Mouse (Mus musculus) spleen, postnatal 0 days (tissue): ENCODE results near the gene Plek. TPM values are rescaled to one million over a fixed set of nuclear protein-coding genes. Genes with fewer than 3 reads are reported as not detected.

Experiments
- polyA plus RNA-seq: library from polyadenylated mRNA; unstranded; fragments of >200 nt; fragmentation: Nextera tagmentation; extraction: Ambion mirVana; gene quantifications from 2 replicates; pipeline ENCODE4 v1.2.1, GENCODE M21; 2015

Gene Plek
- 18.2 and 24.0 TPM in 2 replicates for polyA plus RNA-seq

DNA sequence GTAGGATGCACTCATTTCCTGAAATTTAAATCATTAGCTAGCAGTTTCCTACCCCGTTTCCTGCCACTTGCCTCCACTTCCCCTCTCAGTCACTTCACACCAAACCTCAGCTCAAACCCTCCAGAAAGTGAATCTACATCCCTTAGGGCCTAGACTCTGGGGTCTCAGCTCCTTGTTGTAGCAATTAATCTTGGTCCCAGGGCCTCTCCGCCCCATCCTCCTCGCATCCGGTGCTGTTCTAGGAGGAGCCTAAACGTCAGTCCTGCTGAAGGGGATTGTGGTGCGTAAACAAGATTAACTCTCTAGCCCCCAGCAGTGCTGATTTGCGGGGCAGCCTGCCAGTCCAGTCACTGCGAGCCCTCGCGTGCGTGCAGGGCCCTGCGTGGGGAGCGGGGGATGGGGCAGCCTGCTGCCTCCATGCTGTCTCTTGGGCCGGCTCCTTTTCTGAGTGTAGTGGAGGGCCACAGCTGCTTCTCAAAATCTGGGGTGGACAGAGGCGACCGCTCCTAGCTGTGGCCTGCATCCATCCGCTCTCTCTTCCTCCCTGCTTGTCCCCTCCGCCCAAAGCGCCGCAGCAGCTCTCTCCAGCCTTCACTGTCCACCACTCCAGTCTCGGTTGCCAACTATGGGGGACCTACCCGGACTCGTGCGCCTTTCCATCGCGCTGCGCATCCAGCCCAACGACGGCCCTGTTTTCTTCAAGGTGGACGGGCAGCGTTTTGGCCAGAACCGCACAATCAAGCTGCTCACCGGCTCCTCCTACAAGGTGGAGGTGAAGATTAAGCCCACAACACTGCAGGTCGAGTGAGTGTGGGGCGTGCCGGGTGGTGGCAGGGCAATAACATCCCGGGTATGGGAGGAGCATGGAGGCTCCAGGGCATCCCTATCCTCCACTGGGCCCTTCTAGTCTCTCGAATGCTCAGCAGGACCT, at the start of gene Plek, which contains the start of gene Cnrip1:
Gene Plek, minus strand, starts transcription at position 837 of the 931 bp plus-strand sequence.
Gene Cnrip1, plus strand, starts transcription at position 42 of the 931 bp plus-strand sequence.

DNA sequence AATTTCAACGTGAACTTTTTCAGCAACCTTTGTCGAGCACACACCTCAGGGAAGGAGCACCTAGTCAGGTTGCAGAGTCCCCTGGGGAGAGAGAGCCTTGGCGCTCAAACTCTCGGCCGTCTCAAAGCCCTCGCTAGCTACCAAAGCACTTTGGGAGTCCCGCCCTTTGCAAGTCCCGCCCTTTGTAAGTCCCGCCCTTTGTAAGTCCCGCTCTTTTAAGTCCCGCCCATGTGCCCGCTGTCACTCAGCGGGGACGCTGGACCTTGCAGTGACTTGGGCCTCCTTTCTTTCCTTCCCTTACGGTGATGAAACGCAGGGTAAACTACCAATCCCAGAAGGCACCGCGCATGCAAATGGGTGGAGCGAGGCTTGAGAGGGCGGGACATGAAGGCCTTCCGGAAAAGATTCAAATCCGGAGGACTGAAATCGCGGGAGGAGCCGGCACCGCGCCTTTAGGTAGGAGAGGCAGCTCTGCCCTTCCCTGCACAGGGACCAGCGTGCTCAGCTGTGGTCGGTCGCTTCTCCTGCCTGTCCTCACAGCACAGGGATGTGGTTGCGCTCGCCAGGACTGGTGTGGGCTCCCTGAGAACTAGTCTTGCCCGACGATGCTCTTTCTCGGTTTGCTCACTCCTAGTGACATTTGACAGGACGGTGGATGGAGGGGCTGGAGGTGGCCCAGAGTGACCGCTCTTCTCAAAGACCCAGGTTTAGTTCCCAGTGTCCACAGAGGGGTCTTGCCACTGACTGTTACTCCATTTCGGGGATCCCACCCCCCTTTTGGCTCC, 101.0 kb downstream of the Plek start, which contains the start of gene Fbxo48:
Gene Fbxo48, plus strand, starts transcription at position 400 of the 785 bp plus-strand sequence.

Other genes starting within 250 kb of the Plek start
- gene Fbxo48, start 101.0 kb downstream of the Plek start, polyA plus RNA-seq: 2.1 and 2.3 TPM in 2 replicates
- 10.2 and 16.6 TPM in 2 replicates for gene Cnrip1, start 795 bp downstream of the Plek start, polyA plus RNA-seq
- 48.3 and 57.2 TPM in 2 replicates for gene Ppp3r1, start 106.9 kb upstream of the Plek start, polyA plus RNA-seq
- gene Wdr92, start 129.7 kb upstream of the Plek start, polyA plus RNA-seq: 16.5 and 18.1 TPM in 2 replicates
- 45.5 and 48.9 TPM in 2 replicates for gene Pno1, start 159.2 kb upstream of the Plek start, polyA plus RNA-seq
- gene C1d, start 205.2 kb upstream of the Plek start, polyA plus RNA-seq: 67.5 and 70.8 TPM in 2 replicates